ENCODE assay signal across 21 mouse cellular contexts in the genomic region with DNA sequence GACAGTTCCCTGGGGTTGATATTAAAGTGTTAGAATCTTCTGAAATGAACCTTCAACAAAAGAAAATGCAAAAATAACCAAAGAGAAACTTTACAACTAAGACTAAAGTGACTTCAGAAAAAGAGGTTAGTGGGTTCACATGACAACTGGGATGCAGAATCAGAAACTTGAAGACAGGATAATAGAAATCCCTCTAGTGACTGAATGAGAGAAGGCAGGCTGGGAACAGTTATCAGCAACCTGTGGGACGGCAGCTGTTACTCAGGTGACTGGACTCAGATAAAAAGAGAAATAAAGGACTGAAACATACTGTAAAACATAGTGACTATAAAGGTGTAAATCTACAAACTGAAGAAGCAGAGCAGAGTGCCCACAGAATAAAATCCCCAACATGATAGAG.
A peak's percentile ranks its signal among the peaks of the same experiment; 100 is the strongest.
DNase-seq lines count a peak whose midpoint lies in the region; ATAC-seq and TF ChIP-seq lines count a peak whose summit lies in the region.
"Had no signal": no experiment of that assay in that cellular context is flagged by ENCODE, and none has a peak within 500 bp of the region (broad histone marks: within the 10 kb centered on the region; RNA-seq: fewer than 3 reads in every experiment).

No protein-coding gene starts in this region.

- no peak overlapping the region for H3K4me2 ChIP-seq in hindbrain, postnatal 0 days (ENCODE audit: low read depth, low read length)
- H3K4me2 ChIP-seq in hindbrain, embryonic 11.5 days (replicated peaks; ENCODE audit: low read depth, low read length) = no peak overlapping the region
- no peak overlapping the region for H3K4me2 ChIP-seq in lung, embryonic 14.5 days
- no peak overlapping the region for H3K4me2 ChIP-seq in lung, postnatal 0 days (replicated peaks; ENCODE audit: low read depth, low read length)
- H3K4me2 ChIP-seq: heart, embryonic 15.5 days; hindbrain, embryonic 14.5 days had no signal

- no peak overlapping the region for H3K9ac ChIP-seq in hindbrain, postnatal 0 days (replicated peaks; ENCODE audit: low read length)
- no peak overlapping the region for H3K9ac ChIP-seq in hindbrain, embryonic 11.5 days (ENCODE audit: low read depth, low read length)
- H3K9ac ChIP-seq in lung, embryonic 14.5 days = no peak overlapping the region
- no peak overlapping the region for H3K9ac ChIP-seq in lung, postnatal 0 days (replicated peaks; ENCODE audit: low read depth)
- H3K9ac ChIP-seq: heart, embryonic 15.5 days; hindbrain, embryonic 14.5 days had no signal

- WGBS in hindbrain, postnatal 0 days = 23% methylated on average over 1 of the region's 1 CpGs
- 48% methylated on average over 1 of the region's 1 CpGs for WGBS in hindbrain, embryonic 11.5 days
- WGBS in lung, embryonic 14.5 days = 23% methylated on average over 1 of the region's 1 CpGs
- 15% methylated on average over 1 of the region's 1 CpGs for WGBS in lung, postnatal 0 days

- no peak for ATAC-seq in hindbrain, postnatal 0 days
- ATAC-seq in hindbrain, embryonic 11.5 days (ENCODE audit: low FRiP score) = no peak
- no peak for ATAC-seq in lung, embryonic 14.5 days (ENCODE audit: insufficient read depth)
- no peak for ATAC-seq in lung, postnatal 0 days
- ATAC-seq: activated CD4-positive, CD25-positive, alpha-beta regulatory T cell, adult 4 months; forebrain, embryonic 16.5 days had no signal

- H3K4me1 ChIP-seq in hindbrain, postnatal 0 days (ENCODE audit: insufficient read depth, low read length) = no peaks in the 10 kb centered on the region
- H3K4me1 ChIP-seq in hindbrain, embryonic 11.5 days (replicated peaks; ENCODE audit: control insufficient read depth, insufficient read depth, low read length) = no peaks in the 10 kb centered on the region
- H3K4me1 ChIP-seq in lung, embryonic 14.5 days (ENCODE audit: insufficient read depth) = no peaks in the 10 kb centered on the region
- H3K4me1 ChIP-seq in lung, postnatal 0 days (ENCODE audit: insufficient read depth, low read depth, low read length) = no peaks in the 10 kb centered on the region
- H3K4me1 ChIP-seq: embryonic facial prominence, embryonic 10.5 days; heart, embryonic 15.5 days had no signal

- H3K27me3 ChIP-seq in hindbrain, postnatal 0 days (ENCODE audit: insufficient read depth, low read length) = 0 out of 2 replicates have a peak, but pooled peaks cover 2% of the 10 kb centered on the region
- no peaks in the 10 kb centered on the region for H3K27me3 ChIP-seq in hindbrain, embryonic 11.5 days (ENCODE audit: control insufficient read depth, insufficient read depth, low read length)
- no peaks in the 10 kb centered on the region for H3K27me3 ChIP-seq in lung, embryonic 14.5 days (ENCODE audit: insufficient read depth, low read length)
- H3K27me3 ChIP-seq in lung, postnatal 0 days (replicated peaks; ENCODE audit: insufficient read depth, low read length) = no peaks in the 10 kb centered on the region
- H3K27me3 ChIP-seq: heart, embryonic 15.5 days had no signal

- TF ChIP-seq EP300 in lung, postnatal 0 days (IDR thresholded peaks at IDR 0.05) = no peak

- no peak overlapping the region for H3K4me3 ChIP-seq in hindbrain, postnatal 0 days (ENCODE audit: low read length)
- H3K4me3 ChIP-seq in hindbrain, embryonic 11.5 days (ENCODE audit: low read depth, low read length) = no peak overlapping the region
- no peak overlapping the region for H3K4me3 ChIP-seq in lung, embryonic 14.5 days (ENCODE audit: low read depth, low read length)
- no peak overlapping the region for H3K4me3 ChIP-seq in lung, postnatal 0 days (ENCODE audit: low read depth, low read length)
- H3K4me3 ChIP-seq: embryonic facial prominence, embryonic 10.5 days; heart, embryonic 10.5 days; heart, embryonic 15.5 days had no signal

- no peak for DNase-seq in hindbrain, postnatal 0 days (ENCODE audit: low spot score)
- DNase-seq in hindbrain, embryonic 11.5 days (ENCODE audit: low spot score) = no peak
- no peak for DNase-seq in lung, embryonic 14.5 days
- DNase-seq in lung, postnatal 0 days (ENCODE audit: low spot score) = no peak
- peak; percentile 15 for DNase-seq in R1 (ENCODE audit: low read depth, low spot score)
- DNase-seq in brain, adult 2 months (ENCODE audit: low read depth, low spot score) = peak; percentile 6
- no peak for DNase-seq in thymus, postnatal 10 days (ENCODE audit: low spot score in 2 of 2)
- DNase-seq: adrenal gland, postnatal 14 days; cerebellum, adult 2 months; cerebellum, postnatal 10 days; gastrocnemius, postnatal 36 days; heart, adult 18-20 months; heart, postnatal 14 days; kidney, adult 11 months had no signal

- H3K36me3 ChIP-seq in hindbrain, postnatal 0 days (ENCODE audit: insufficient read depth, low read length) = no peaks in the 10 kb centered on the region
- no peaks in the 10 kb centered on the region for H3K36me3 ChIP-seq in hindbrain, embryonic 11.5 days (ENCODE audit: control insufficient read depth, insufficient read depth, low read length)
- H3K36me3 ChIP-seq in lung, embryonic 14.5 days (ENCODE audit: insufficient read depth) = no peaks in the 10 kb centered on the region
- no peaks in the 10 kb centered on the region for H3K36me3 ChIP-seq in lung, postnatal 0 days (ENCODE audit: insufficient read depth, low read length)
- H3K36me3 ChIP-seq: embryonic facial prominence, embryonic 10.5 days; G1E; heart, embryonic 10.5 days; heart, embryonic 15.5 days had no signal

- H3K27ac ChIP-seq in hindbrain, postnatal 0 days = no peak overlapping the region
- H3K27ac ChIP-seq in hindbrain, embryonic 11.5 days (ENCODE audit: low read depth, low read length) = no peak overlapping the region
- no peak overlapping the region for H3K27ac ChIP-seq in lung, embryonic 14.5 days (ENCODE audit: low read depth)
- H3K27ac ChIP-seq in lung, postnatal 0 days (ENCODE audit: low read length) = no peak overlapping the region
- H3K27ac ChIP-seq: embryonic facial prominence, embryonic 10.5 days; heart, embryonic 10.5 days; heart, embryonic 15.5 days; hindbrain, embryonic 14.5 days had no signal

- no peaks in the 10 kb centered on the region for H3K9me3 ChIP-seq in hindbrain, postnatal 0 days (ENCODE audit: low read length)
- H3K9me3 ChIP-seq in hindbrain, embryonic 11.5 days (ENCODE audit: control insufficient read depth, low read length) = no peaks in the 10 kb centered on the region
- H3K9me3 ChIP-seq in lung, embryonic 14.5 days (ENCODE audit: low read depth, low read length) = no peaks in the 10 kb centered on the region
- H3K9me3 ChIP-seq in lung, postnatal 0 days (ENCODE audit: low read length) = no peaks in the 10 kb centered on the region
- H3K9me3 ChIP-seq: embryonic facial prominence, embryonic 10.5 days; heart, embryonic 10.5 days; heart, embryonic 15.5 days had no signal

- peak; percentile 46 for TF ChIP-seq CTCF in hindbrain, postnatal 0 days (IDR thresholded peaks at IDR 0.05; ENCODE audit: low read depth)
- TF ChIP-seq CTCF in lung, embryonic 14.5 days (IDR thresholded peaks at IDR 0.05; ENCODE audit: low read depth) = peak; percentile 20; the same call in 1 of the 2 replicates
- TF ChIP-seq CTCF in lung, postnatal 0 days (IDR thresholded peaks at IDR 0.05) = no peak

Comparison
In these comparisons a context has a peak if more than half of its experiments do, and no peak if none do; other contexts are left out.
1. DNase-seq: peak in R1 (single experiment) and brain, adult 2 months (single experiment); none in hindbrain, postnatal 0 days (single experiment), hindbrain, embryonic 11.5 days (single experiment), lung, embryonic 14.5 days (single experiment), lung, postnatal 0 days (single experiment) and thymus, postnatal 10 days (0 of 2).